Mouse (Mus musculus) CH12.LX (cell line): ENCODE measurements around the gene Arhgap18. TPM values are rescaled to one million over a fixed set of nuclear protein-coding genes. Genes with fewer than 3 reads are reported as not detected.
A peak's percentile ranks its signal among the peaks of the same experiment; 100 is the strongest.

Source experiments
- DNase-seq: peaks from one replicate; pipeline ENCODE4 v3.0.0-alpha.2; 2013; ENCODE audit errors: extremely low read depth
- H3K27ac ChIP-seq: 2 replicates; pipeline ENCODE4 v1.5.1; 2012; ENCODE audit warnings: low read depth, mild to moderate bottlenecking, control low read depth, moderate library complexity; ENCODE audit not compliant: insufficient read depth
- H3K27me3 ChIP-seq: replicated peaks from 2 replicates; pipeline ENCODE3; 2012; ENCODE audit warnings: inconsistent platforms
- H3K36me3 ChIP-seq, 2 experiments: replicated peaks in 1 of 2; 2 replicates each; pipeline versions ENCODE3 to v1.6.1; 2012; ENCODE audit warnings: inconsistent platforms in 1 of 2, low read length in 1 of 2, mild to moderate bottlenecking in 1 of 2, mixed read lengths in 1 of 2, moderate library complexity in 1 of 2; ENCODE audit not compliant: control insufficient read depth in 1 of 2, insufficient read depth in 1 of 2
- H3K4me1 ChIP-seq, 2 experiments: 2 replicates each; pipeline ENCODE4 v1.6.1; 2012; ENCODE audit warnings: inconsistent platforms in 1 of 2, moderate library complexity in 1 of 2; ENCODE audit not compliant: insufficient read depth in 2 of 2, control insufficient read depth in 1 of 2
- H3K4me2 ChIP-seq: 2 replicates; pipeline ENCODE4 v1.6.1; 2012; ENCODE audit warnings: low read depth, mild to moderate bottlenecking, control low read depth; ENCODE audit not compliant: poor library complexity, insufficient read depth, severe bottlenecking
- H3K4me3 ChIP-seq, 3 experiments: fragments of 150-350 bp in 1 of 3; sonication (generic) in 1 of 3; replicated peaks in 1 of 3; 2 replicates each; pipeline versions ENCODE3 to v1.5.1; 2011 to 2012; ENCODE audit warnings: low read depth in 2 of 3, low read length in 2 of 3, mild to moderate bottlenecking in 2 of 3, moderate library complexity in 2 of 3, control low read depth in 1 of 3, improper control_type of control experiment in 1 of 3, inconsistent platforms in 1 of 3, mixed read lengths in 1 of 3; ENCODE audit not compliant: poor library complexity in 1 of 3
- H3K79me2 ChIP-seq: replicated peaks from 2 replicates; pipeline ENCODE4 v1.6.1; 2012; ENCODE audit warnings: mild to moderate bottlenecking, moderate library complexity; ENCODE audit not compliant: control insufficient read depth, poor library complexity, insufficient read depth, severe bottlenecking; ENCODE audit errors: extremely low read depth
- H3K9ac ChIP-seq: 2 replicates; pipeline ENCODE4 v1.6.1; 2012; ENCODE audit warnings: low read depth, mild to moderate bottlenecking, control low read depth, moderate library complexity; ENCODE audit not compliant: insufficient read depth
- H3K9me3 ChIP-seq: replicated peaks from 2 replicates; pipeline ENCODE3; 2012; ENCODE audit warnings: low read length, inconsistent platforms, mixed read lengths
- BHLHE40 ChIP-seq: IDR thresholded peaks from 2 replicates; pipeline ENCODE4 v1.6.1; 2011; ENCODE audit warnings: mild to moderate bottlenecking, low read depth, low read length, improper control_type of control experiment
- CTCF ChIP-seq, 2 experiments: IDR thresholded peaks in 1 of 2; conservative IDR thresholded peaks in 1 of 2; 2 replicates each; pipeline ENCODE4 v1.5.1; 2011 to 2012; ENCODE audit warnings: low read depth in 2 of 2, low read length in 2 of 2, improper control_type of control experiment in 1 of 2, inconsistent platforms in 1 of 2, mild to moderate bottlenecking in 1 of 2, moderate library complexity in 1 of 2
- E2F4 ChIP-seq: IDR thresholded peaks from 2 replicates; pipeline ENCODE4 v1.6.1; 2011; ENCODE audit warnings: low read depth, low read length, improper control_type of control experiment; ENCODE audit not compliant: insufficient replicate concordance
- EP300 ChIP-seq: IDR thresholded peaks from 2 replicates; pipeline ENCODE4 v1.6.1; 2011; ENCODE audit warnings: low read length, improper control_type of control experiment
- ETS1 ChIP-seq: conservative IDR thresholded peaks from 2 replicates; pipeline ENCODE4 v1.6.1; 2012; ENCODE audit warnings: low read depth, mild to moderate bottlenecking, inconsistent platforms, low read length, improper control_type of control experiment, moderate library complexity
- HCFC1 ChIP-seq: IDR thresholded peaks from 2 replicates; pipeline ENCODE4 v1.6.1; 2012; ENCODE audit warnings: low read depth, mild to moderate bottlenecking, inconsistent platforms, low read length, improper control_type of control experiment
- JUN ChIP-seq: IDR thresholded peaks from 2 replicates; pipeline ENCODE4 v1.6.1; 2011; ENCODE audit warnings: low read depth, mild to moderate bottlenecking, low read length, improper control_type of control experiment, moderate library complexity; ENCODE audit not compliant: insufficient read depth
- KAT2A ChIP-seq: IDR thresholded peaks from 2 replicates; pipeline ENCODE4 v1.6.1; 2012; ENCODE audit warnings: low read length, improper control_type of control experiment, inconsistent platforms; ENCODE audit not compliant: insufficient replicate concordance
- MAFK ChIP-seq: IDR thresholded peaks from 2 replicates; pipeline ENCODE4 v1.6.1; 2011; ENCODE audit warnings: low read length, improper control_type of control experiment; ENCODE audit not compliant: insufficient replicate concordance
- MAX ChIP-seq: IDR thresholded peaks from 2 replicates; pipeline ENCODE4 v1.6.1; 2011; ENCODE audit warnings: low read length, improper control_type of control experiment
- MAZ ChIP-seq: IDR thresholded peaks from 2 replicates; pipeline ENCODE4 v1.6.1; 2012; ENCODE audit warnings: low read depth, mild to moderate bottlenecking, inconsistent platforms, low read length, improper control_type of control experiment, moderate library complexity
- MEF2A ChIP-seq: IDR thresholded peaks from 2 replicates; pipeline ENCODE4 v1.6.1; 2014; ENCODE audit warnings: low read depth, mild to moderate bottlenecking, inconsistent platforms, low read length, improper control_type of control experiment, borderline replicate concordance
- MXI1 ChIP-seq: IDR thresholded peaks from 2 replicates; pipeline ENCODE4 v1.6.1; 2011; ENCODE audit warnings: mild to moderate bottlenecking, low read depth, low read length, improper control_type of control experiment
- MYC ChIP-seq: IDR thresholded peaks from 2 replicates; pipeline ENCODE4 v1.6.1; 2011; ENCODE audit warnings: low read depth, mild to moderate bottlenecking, improper control_type of control experiment, low read length
- NELFE ChIP-seq: IDR thresholded peaks from 2 replicates; pipeline ENCODE4 v1.6.1; 2011; ENCODE audit warnings: low read depth, low read length, improper control_type of control experiment
- NRF1 ChIP-seq: IDR thresholded peaks from 2 replicates; pipeline ENCODE4 v1.6.1; 2014; ENCODE audit warnings: low read depth, mild to moderate bottlenecking, inconsistent platforms, low read length, improper control_type of control experiment, moderate library complexity
- POLR2AphosphoS2 ChIP-seq: IDR thresholded peaks from 2 replicates; pipeline ENCODE4 v1.6.1; 2011; ENCODE audit warnings: low read depth, low read length, improper control_type of control experiment
- RAD21 ChIP-seq: IDR thresholded peaks from 2 replicates; pipeline ENCODE4 v1.6.1; 2011; ENCODE audit warnings: low read depth, mild to moderate bottlenecking, low read length, improper control_type of control experiment, moderate library complexity
- RCOR1 ChIP-seq: conservative IDR thresholded peaks from 2 replicates; pipeline ENCODE4 v1.6.1; 2012; ENCODE audit warnings: low read depth, mild to moderate bottlenecking, inconsistent platforms, low read length, improper control_type of control experiment
- SIN3A ChIP-seq: IDR thresholded peaks from 2 replicates; pipeline ENCODE4 v1.6.1; 2012; ENCODE audit warnings: low read length, improper control_type of control experiment, inconsistent platforms
- TCF12 ChIP-seq: IDR thresholded peaks from 2 replicates; pipeline ENCODE4 v1.6.1; 2014; ENCODE audit warnings: low read depth, mild to moderate bottlenecking, inconsistent platforms, low read length, improper control_type of control experiment
- USF1 ChIP-seq: IDR thresholded peaks from 2 replicates; pipeline ENCODE4 v1.6.1; 2014; ENCODE audit warnings: low read depth, mild to moderate bottlenecking, inconsistent platforms, low read length, improper control_type of control experiment
- ZC3H11A ChIP-seq: IDR thresholded peaks from 2 replicates; pipeline ENCODE4 v1.6.1; 2012; ENCODE audit warnings: low read depth, mild to moderate bottlenecking, inconsistent platforms, low read length, improper control_type of control experiment
- ZKSCAN1 ChIP-seq: IDR thresholded peaks from 2 replicates; pipeline ENCODE4 v1.6.1; 2012; ENCODE audit warnings: low read depth, inconsistent platforms, low read length, improper control_type of control experiment, borderline replicate concordance
- ZMIZ1 ChIP-seq: IDR thresholded peaks from 2 replicates; pipeline ENCODE4 v1.6.1; 2012; ENCODE audit warnings: low read depth, mild to moderate bottlenecking, inconsistent platforms, low read length, improper control_type of control experiment
- ZNF384 ChIP-seq: IDR thresholded peaks from 2 replicates; pipeline ENCODE4 v1.6.1; 2012; ENCODE audit warnings: low read depth, low read length, improper control_type of control experiment, inconsistent platforms
- dilution Hi-C: fragments of 300-500 bp; cut with MboI; formaldehyde crosslinking; loops from 2 replicates; pipeline ENCODE4 v1.14.3; 2020; ENCODE audit warnings: low sequenced_read_pairs; ENCODE audit not compliant: extremely low pct_unique_long_range_greater_than_20kb, extremely low pct_ligation_motif_present
- in situ Hi-C: fragments of 300-500 bp; cut with MboI; formaldehyde crosslinking; loops from 3 replicates; pipeline ENCODE4 v1.14.3; 2019; ENCODE audit warnings: low sequenced_read_pairs, low pct_ligation_motif_present, low pct_unique_long_range_greater_than_20kb, mixed read lengths
- polyA plus RNA-seq: library from polyadenylated mRNA; unstranded; fragments of >175 nt; gene quantifications from 2 replicates; pipeline ENCODE4 v1.2.1, GENCODE M21; 2012; ENCODE audit warnings: low read depth; ENCODE audit not compliant: insufficient read length
- total RNA-seq, 2 experiments: library from RNA; depleted of rRNA; stranded (reverse); fragments of 300-350 nt in 1 of 2; fragments of >200 nt in 1 of 2; gene quantifications; 2 replicates each; pipeline ENCODE4 v1.2.3; 2012 to 2014

Arhgap18 gene
- total and polyA plus RNA-seq, 3 experiments: 3.3 to 4.2 (median 3.3) TPM

DNA sequence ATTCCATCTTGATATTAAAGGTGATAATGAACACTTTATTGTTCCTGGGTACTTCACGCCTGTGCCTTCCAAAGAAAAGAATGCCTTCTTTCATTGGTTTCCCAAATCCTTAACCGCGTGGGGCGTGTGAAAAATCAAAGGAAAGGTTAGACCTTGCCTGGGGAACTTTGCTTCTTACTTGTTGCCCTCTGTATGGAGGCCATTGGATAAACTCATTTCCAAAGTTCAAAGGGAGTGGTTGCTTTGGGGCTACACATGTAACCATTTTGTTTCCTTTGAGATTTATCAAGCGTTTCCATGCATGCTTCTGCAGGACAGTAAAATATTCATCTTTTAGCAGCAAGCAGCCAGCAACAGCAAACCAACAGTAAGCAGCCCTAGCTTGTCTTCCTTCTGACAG lies 20.3 kb downstream of the Arhgap18 start:
- TF ChIP-seq JUN (no peak), HCFC1 (no peak), MAX (no peak), EP300 (no peak), E2F4 (no peak), TCF12 (no peak), ETS1 (no peak), KAT2A (no peak), BHLHE40 (no peak), POLR2AphosphoS2 (no peak), ZC3H11A (no peak), SIN3A (no peak), MAZ (no peak), CTCF (conservative IDR thresholded peaks at IDR 0.05 in 1 of 2, IDR thresholded peaks at IDR 0.05 in 1 of 2; ENCODE audit: low read depth in 2 of 2, low read length in 2 of 2) (no peak), RCOR1 (no peak), MEF2A (no peak), MYC (no peak), RAD21 (no peak)
- in situ Hi-C loops: no loop called here

DNA sequence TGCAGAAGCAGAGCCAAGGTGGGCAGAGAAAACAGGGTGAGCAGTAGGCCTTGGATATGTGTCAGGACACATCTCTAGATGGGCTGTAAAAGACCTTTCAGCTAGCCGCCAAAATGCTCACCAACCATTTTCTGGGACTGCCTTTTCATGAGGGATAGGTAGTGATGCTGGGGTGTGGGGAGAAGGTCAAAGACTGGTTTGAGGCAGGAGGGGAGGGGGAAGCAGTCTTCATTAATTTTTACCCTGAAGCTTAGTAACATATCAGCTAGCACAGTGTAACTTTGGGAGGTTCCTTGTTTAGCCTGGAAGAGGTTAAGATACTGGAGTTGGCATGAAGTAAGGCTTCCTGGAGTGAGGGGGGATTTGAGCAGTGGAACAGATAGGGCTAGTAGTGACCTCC lies 21.0 kb downstream of the Arhgap18 start:
- Histone ChIP-seq H3K79me2 (no peaks in the 10 kb centered on the region), H3K4me3 (no peak overlapping the region), H3K27ac (no peak overlapping the region), H3K27me3 (no peaks in the 10 kb centered on the region), H3K4me2 (no peak overlapping the region), H3K9ac (no peak overlapping the region), H3K4me1 (peaks cover 0 to 14% of the 10 kb centered on the region in 2 experiments; a peak in 2 of 4 replicates), H3K36me3 (no peaks in the 10 kb centered on the region), H3K9me3 (no peaks in the 10 kb centered on the region)
- dilution Hi-C loops: no loop called here
- no peak for TF ChIP-seq ETS1
- TF ChIP-seq ZKSCAN1: no peak
- TF ChIP-seq MAZ: no peak
- TF ChIP-seq MXI1: no peak
- no peak for TF ChIP-seq NELFE
- TF ChIP-seq POLR2AphosphoS2: no peak
- no peak for TF ChIP-seq ZC3H11A
- no peak for TF ChIP-seq NRF1
- TF ChIP-seq CTCF (conservative IDR thresholded peaks at IDR 0.05 in 1 of 2, IDR thresholded peaks at IDR 0.05 in 1 of 2; ENCODE audit: low read depth in 2 of 2, low read length in 2 of 2): no peak
- no peak for TF ChIP-seq MEF2A
- no peak for TF ChIP-seq ZNF384
- no peak for TF ChIP-seq MAFK
- no peak for TF ChIP-seq ZMIZ1
- no peak for TF ChIP-seq USF1
- TF ChIP-seq TCF12: no peak
- TF ChIP-seq MYC: no peak
- in situ Hi-C loops: no loop called here
- no peak for DNase-seq

More for the DNA sequence above, 20.3 kb downstream of the Arhgap18 start:
- H3K79me2 ChIP-seq: no peaks in the 10 kb centered on the region
- peak overlapping the region; percentile 88; the same call in 1 of the 2 replicates for H3K4me2 ChIP-seq
- H3K9me3 ChIP-seq: no peaks in the 10 kb centered on the region
- H3K4me3 ChIP-seq: no peak overlapping the region
- H3K36me3 ChIP-seq: no peaks in the 10 kb centered on the region
- no peak overlapping the region for H3K27ac ChIP-seq
- dilution Hi-C loops: no loop called here
- DNase-seq: no peak
- H3K4me1 ChIP-seq: peaks cover 0 to 14% of the 10 kb centered on the region in 2 experiments; a peak in 2 of 4 replicates
- H3K9ac ChIP-seq: no peak overlapping the region
- H3K27me3 ChIP-seq: no peaks in the 10 kb centered on the region
